Mouse (Mus musculus) embryonic facial prominence, embryonic 10.5 days (tissue): ENCODE measurements around the gene Fut2. TPM values are rescaled to one million over a fixed set of nuclear protein-coding genes. Genes with fewer than 3 reads are reported as not detected.
"Not testable (repeated sequence)": the region's sequence is repeated elsewhere in the genome, so short reads cannot be mapped to it uniquely, and the experiment has no call there.

Experiments used
- DNase-seq: peaks from one replicate; pipeline ENCODE4 v3.0.0-alpha.2; 2017; ENCODE audit warnings: low spot score
- H3K27ac ChIP-seq: fragments of 300-500 bp; sonication (generic); replicated peaks from 2 replicates; pipeline ENCODE4 v1.5.1; 2016; ENCODE audit warnings: mild to moderate bottlenecking
- H3K27me3 ChIP-seq: fragments of 300-500 bp; sonication (generic); replicated peaks from 2 replicates; pipeline ENCODE4 v1.6.1; 2016; ENCODE audit warnings: low read depth, mild to moderate bottlenecking; ENCODE audit not compliant: poor library complexity, severe bottlenecking
- H3K36me3 ChIP-seq: fragments of 300-500 bp; sonication (generic); replicated peaks from 2 replicates; pipeline ENCODE4 v1.6.1; 2016; ENCODE audit warnings: mild to moderate bottlenecking, moderate library complexity
- H3K4me1 ChIP-seq: fragments of 300-500 bp; sonication (generic); 2 replicates; pipeline ENCODE4 v1.6.1; 2016
- H3K4me3 ChIP-seq: fragments of 300-500 bp; sonication (generic); 2 replicates; pipeline ENCODE4 v1.5.1; 2016; ENCODE audit warnings: mild to moderate bottlenecking, moderate library complexity
- H3K9me3 ChIP-seq: fragments of 300-500 bp; sonication (generic); 2 replicates; pipeline ENCODE4 v1.6.1; 2016; ENCODE audit warnings: mild to moderate bottlenecking
- WGBS: fragments of 180-500 bp; shearing (Covaris S2); methylation state at CpG from one replicate; pipeline ENCODE4 v1.1.7; 2016; 5-methylcytosine and 5-hydroxymethylcytosine counted together
- polyA plus RNA-seq: library from polyadenylated mRNA; unstranded; fragments of >200 nt; fragmentation: Nextera tagmentation; extraction: Ambion mirVana; gene quantifications from 2 replicates; pipeline ENCODE4 v1.2.1, GENCODE M21; 2016

Gene Fut2
- polyA plus RNA-seq, 1 experiment from 2014 or later = 0.07 TPM

DNA sequence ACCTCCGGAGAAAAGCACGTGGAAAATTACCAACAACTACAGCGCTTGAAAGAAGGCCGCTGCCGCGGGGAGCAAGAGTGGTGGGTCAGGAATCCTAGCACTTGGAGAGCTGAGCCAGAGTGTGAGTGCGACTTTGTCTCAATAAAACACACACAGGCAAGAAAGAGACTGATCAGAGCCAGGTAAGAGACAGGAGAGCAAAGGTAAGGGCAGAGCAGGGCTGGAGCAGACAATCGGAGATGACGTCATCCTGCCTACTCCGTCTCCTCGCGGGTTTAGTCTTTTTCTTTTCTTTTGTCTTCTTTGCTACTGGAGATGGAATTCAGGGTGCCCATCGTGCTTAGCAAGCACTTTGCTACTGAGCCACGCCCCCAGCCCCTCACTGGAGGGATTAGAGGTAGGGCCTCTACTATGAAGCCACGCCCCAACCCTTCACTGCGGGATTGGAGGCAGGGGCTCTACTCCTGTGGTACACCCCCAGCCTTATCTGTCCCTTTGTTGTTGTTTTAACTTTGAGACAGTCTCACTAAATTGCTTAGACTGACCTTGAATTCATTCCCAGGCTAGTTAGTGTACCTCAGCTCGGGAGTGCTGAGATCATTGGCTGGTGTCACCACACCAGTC, 11.7 kb downstream of the Fut2 start:
- peak; percentile 45 for DNase-seq
- Histone ChIP-seq H3K27ac (peak overlapping the region; percentile 63), H3K36me3 (no peaks in the 10 kb centered on the region), H3K4me1 (peaks cover 20% of the 10 kb centered on the region), H3K27me3 (no peaks in the 10 kb centered on the region), H3K9me3 (peaks cover 5% of the 10 kb centered on the region; the same call in 1 of the 2 replicates), H3K4me3 (peak overlapping the region; percentile 41)
- whole genome bisulfite sequencing = 28% methylated on average over 17 of the region's 17 CpGs

DNA sequence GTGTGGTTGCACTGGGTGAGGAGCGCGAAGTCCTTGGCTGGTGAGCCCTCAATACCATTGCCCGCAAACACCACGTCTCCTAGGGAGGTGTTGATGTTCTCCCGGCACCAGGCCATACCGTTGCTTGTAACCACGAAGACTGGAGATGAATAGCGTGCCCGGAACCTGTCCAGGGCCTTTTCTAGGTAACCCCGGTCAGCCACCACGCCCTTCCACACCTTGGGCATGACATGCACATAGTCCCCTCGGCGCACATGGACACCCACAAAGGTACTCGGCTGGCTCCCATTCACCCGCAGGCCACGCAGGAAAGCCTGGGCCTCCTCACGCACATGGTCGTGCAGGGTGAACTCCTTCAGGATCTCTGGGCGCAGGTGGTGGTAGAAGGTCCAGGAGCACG, 15.7 kb downstream of the Fut2 start:
- not testable (repeated sequence) for H3K9me3 ChIP-seq, DNase-seq, H3K4me3 ChIP-seq, H3K4me1 ChIP-seq, H3K27me3 ChIP-seq, H3K36me3 ChIP-seq, H3K27ac ChIP-seq
- WGBS = 93% methylated on average over 20 of the region's 20 CpGs

DNA sequence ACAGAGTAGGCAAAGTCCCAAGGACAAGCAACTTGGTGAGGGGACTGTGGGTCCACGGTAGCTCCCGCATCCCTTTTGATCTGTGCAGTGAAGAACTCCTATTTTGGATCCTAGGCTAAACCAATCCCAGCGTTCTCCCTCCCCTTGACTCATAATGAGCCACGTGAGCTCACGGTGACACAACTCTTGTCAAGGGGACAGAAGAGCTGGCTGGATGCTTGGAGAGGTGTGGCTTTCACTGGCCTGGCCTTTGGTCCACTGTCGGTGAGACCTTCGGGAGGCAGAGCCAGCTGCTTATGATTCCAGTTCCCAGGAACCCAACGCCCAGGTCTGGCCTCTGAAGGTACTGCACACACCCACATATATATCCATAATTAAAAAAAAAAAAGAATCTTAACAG, 16.8 kb downstream of the Fut2 start:
- H3K9me3 ChIP-seq = no peaks in the 10 kb centered on the region
- no peak overlapping the region for H3K27ac ChIP-seq
- no peak overlapping the region for H3K4me3 ChIP-seq
- no peaks in the 10 kb centered on the region for H3K27me3 ChIP-seq
- H3K4me1 ChIP-seq = peaks cover 13% of the 10 kb centered on the region
- no peak for DNase-seq
- WGBS = 80% methylated on average over 8 of the region's 8 CpGs
- no peaks in the 10 kb centered on the region for H3K36me3 ChIP-seq

DNA sequence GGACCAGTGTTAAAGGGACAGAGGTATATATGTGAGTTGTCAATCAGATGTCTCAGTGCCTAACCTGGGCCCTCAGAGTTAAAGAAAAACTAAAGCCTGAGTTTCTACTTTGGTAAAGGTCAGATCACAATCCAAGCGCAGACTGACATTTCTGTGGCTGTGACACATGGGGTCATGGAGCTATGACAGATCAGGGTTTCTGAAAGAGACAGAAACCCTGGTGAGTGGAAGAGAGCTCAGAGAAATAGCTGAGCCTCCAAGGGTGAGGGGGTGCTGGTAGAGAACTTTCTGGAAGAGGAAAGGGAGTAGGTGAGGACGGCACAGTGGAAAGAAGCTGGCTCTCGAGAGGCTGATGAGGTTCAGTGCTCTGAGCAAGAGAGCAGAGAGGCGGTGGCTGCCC, 19.5 kb downstream of the Fut2 start:
- Histone ChIP-seq H3K27ac (no peak overlapping the region), H3K4me1 (peaks cover 32% of the 10 kb centered on the region), H3K36me3 (no peaks in the 10 kb centered on the region), H3K27me3 (peaks cover 1% of the 10 kb centered on the region; the same call in 1 of the 2 replicates), H3K9me3 (no peaks in the 10 kb centered on the region), H3K4me3 (no peak overlapping the region)
- 75% methylated on average over 4 of the region's 4 CpGs for WGBS
- no peak for DNase-seq

DNA sequence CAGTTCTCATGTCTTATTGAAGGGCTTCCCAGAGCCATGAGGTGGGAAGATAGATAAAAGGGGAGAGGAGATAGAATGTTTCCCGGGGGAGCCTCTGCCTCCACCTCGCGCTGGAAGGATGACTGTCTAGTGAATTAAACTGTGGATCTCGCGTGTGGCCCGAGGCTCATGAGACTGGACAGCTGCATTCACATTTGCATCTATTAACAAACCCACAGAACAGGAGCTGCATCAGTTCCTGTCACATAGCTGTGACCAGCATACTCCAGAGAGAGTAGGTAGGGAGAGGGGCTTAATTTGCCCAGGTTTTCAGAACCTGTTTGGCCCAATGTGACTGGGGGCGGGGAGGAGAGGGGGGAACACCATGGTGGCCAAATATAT, 20.6 kb downstream of the Fut2 start:
- DNase-seq = no peak
- peaks cover 43% of the 10 kb centered on the region for H3K4me1 ChIP-seq
- H3K36me3 ChIP-seq = no peaks in the 10 kb centered on the region
- WGBS = 92% methylated on average over 7 of the region's 7 CpGs
- H3K4me3 ChIP-seq = no peak overlapping the region
- H3K9me3 ChIP-seq = no peaks in the 10 kb centered on the region
- H3K27me3 ChIP-seq = peaks cover 12% of the 10 kb centered on the region
- no peak overlapping the region for H3K27ac ChIP-seq

DNA sequence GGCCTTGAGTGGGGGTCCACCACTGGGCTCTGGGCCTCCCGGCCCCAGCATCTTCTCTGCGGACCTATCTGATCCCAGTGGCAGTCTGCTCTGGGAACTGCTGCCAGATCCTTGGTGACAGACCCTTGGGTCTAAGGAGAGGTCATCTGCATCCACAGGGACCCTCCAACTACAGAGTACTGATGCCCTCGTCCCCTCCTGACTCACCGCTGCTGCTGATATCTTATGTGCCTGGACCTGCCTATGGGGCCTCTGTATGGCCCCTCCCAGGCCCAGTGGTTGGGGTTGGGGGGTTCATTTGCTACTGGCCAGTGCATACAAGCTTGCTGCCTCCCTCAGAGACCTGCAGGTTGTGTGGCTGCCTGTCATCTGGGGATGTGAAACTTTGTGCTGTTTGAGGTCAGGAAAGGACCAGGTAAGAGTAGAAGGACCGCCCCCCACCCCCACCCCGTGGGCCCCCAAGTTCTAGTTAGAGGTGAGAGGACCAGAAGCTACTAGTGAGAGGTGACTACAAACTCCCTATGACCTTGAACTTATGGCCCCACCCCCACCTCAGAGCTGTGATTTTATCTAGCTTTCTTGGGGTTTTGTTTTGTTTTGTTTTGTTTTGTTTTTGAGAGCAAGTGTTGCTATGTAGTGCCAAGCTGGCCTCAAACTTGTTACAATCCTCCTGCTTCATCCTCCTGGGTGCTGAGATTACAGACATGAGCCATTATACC, 21.2 kb downstream of the Fut2 start:
- no peak for DNase-seq
- H3K27me3 ChIP-seq = peaks cover 17% of the 10 kb centered on the region
- peak overlapping the region; percentile 66 for H3K4me3 ChIP-seq
- 71% methylated on average over 6 of the region's 6 CpGs for WGBS
- H3K36me3 ChIP-seq = no peaks in the 10 kb centered on the region
- H3K27ac ChIP-seq = peak overlapping the region; percentile 85
- no peaks in the 10 kb centered on the region for H3K9me3 ChIP-seq
- H3K4me1 ChIP-seq = peaks cover 47% of the 10 kb centered on the region

DNA sequence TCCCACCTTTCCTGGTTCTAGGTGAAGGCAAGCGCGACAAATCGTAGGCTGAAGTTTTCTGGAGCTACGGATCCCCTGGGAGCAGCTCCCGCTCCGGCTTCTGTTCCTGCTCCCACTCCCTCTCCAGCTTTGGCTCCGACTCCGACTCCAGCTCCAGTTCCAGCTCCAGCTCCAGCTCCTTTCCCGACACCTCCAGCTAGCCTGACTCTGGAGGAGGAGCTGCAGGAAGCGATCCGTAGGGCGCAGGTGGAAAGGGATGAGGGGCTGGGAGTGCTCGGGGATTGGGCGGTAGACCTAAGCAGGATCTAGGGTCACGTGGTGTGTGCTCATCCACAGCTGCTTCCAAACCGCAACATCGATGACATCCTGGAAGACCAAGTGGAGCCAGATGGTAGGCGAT, 22.0 kb downstream of the Fut2 start:
- peak overlapping the region; percentile 85 for H3K27ac ChIP-seq
- peak overlapping the region; percentile 66 for H3K4me3 ChIP-seq
- H3K4me1 ChIP-seq = peaks cover 54% of the 10 kb centered on the region
- no peaks in the 10 kb centered on the region for H3K9me3 ChIP-seq
- 3% methylated on average over 18 of the region's 18 CpGs for WGBS
- H3K36me3 ChIP-seq = no peaks in the 10 kb centered on the region
- peaks cover 26% of the 10 kb centered on the region for H3K27me3 ChIP-seq
- DNase-seq = peak; percentile 69

DNA sequence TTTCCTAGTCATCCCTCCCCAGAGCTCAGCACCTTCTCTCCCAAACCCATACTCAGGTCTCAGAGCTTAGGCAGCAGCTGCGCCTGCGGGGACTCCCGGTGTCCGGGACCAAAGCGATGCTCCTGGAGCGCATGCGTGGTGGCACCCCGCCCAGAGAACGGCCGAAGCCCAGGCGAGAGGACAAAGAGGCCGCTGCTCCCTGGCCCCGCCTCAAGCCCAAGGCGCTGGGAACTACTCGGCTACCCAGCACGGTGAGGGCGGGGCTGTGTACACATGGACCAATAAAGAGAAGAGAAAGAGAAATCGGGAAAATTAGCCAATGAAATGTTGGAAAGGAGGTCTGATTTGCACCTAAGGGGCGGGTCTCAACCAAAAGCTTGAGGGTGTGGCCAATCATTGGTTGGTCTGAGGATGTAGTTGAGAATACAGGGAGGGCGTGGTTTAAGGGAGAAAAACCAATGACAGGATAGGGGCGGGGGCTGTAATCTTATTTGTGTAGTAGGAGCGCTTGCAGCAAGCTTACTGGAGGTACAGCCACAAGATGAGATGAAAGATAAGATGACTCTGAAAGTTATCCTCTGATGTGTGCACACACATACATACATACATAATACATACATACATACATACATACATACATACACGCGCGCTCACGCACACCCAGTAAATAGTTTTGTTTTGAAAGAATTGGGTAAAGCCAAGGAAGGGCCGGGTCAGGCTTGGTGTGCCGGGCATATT, 22.6 kb downstream of the Fut2 start:
- H3K9me3 ChIP-seq = no peaks in the 10 kb centered on the region
- WGBS = under 1% methylated on average over 28 of the region's 28 CpGs
- peak; percentile 98 for DNase-seq
- H3K27ac ChIP-seq = peak overlapping the region; percentile 96
- peaks cover 26% of the 10 kb centered on the region for H3K27me3 ChIP-seq
- peaks cover 59% of the 10 kb centered on the region for H3K4me1 ChIP-seq
- H3K4me3 ChIP-seq = peak overlapping the region; percentile 66
- no peaks in the 10 kb centered on the region for H3K36me3 ChIP-seq

DNA sequence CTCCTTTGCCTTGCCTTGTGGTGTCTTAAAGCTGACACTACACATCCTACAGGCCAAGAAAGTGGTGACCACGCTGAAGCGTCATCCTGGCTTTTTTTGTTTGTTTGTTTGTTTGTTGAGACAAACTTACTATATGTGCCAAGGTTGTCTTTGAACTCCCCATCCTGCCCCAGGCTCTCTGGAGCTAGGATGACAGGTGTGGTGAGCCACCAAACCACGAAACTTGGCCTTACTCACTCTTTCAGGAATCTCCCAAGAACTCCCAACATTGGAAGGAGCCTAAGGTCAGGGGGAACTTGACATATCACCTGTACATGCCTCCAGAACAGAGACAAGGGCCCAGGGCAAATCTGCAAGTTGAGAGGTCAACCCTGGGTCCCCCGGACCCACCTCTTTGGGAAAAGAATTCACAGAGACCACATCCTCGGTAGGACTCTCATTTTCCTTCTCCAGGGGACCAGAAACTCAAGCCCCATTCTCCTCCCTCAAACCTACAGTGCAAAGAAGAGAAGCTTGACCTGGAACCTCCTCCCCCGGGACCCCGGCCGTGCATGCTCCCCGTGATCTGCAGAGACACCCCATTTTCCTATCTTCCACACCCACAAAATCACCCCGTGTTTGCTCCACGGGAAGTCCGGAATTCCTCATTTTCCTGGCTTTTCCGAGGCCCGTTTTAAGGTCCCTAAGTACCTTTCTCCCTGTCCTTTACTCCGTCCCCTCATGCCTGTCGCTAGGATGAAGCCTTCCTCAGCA, 23.5 kb downstream of the Fut2 start:
- Histone ChIP-seq H3K4me3 (peak overlapping the region; percentile 66), H3K36me3 (no peaks in the 10 kb centered on the region), H3K27ac (peak overlapping the region; percentile 96), H3K27me3 (peaks cover 26% of the 10 kb centered on the region), H3K9me3 (no peaks in the 10 kb centered on the region), H3K4me1 (peaks cover 68% of the 10 kb centered on the region)
- no peak for DNase-seq
- 36% methylated on average over 16 of the region's 16 CpGs for WGBS

DNA sequence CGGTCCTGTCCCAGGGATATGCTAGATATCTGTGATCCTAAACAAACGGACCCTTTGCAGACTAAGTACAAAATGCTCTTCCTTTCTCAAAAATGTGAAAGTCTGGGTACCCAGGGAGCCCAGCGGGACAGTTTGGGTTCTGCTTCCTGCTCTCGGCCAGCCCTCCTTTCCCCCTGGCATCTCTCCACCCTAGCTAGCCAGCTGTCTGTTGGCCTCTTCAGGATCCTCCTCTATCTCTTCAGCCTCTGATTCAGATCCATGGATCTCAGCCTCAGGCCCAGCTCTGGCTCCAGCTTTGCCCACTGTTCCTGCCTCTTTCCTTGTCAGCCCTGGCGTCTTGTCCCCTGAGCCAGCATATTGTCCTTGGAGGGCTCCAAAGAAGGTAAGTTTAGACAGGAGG, 24.1 kb downstream of the Fut2 start:
- DNase-seq = no peak
- no peaks in the 10 kb centered on the region for H3K9me3 ChIP-seq
- peak overlapping the region; percentile 96; the same call in 1 of the 2 replicates for H3K27ac ChIP-seq
- peaks cover 68% of the 10 kb centered on the region for H3K4me1 ChIP-seq
- H3K36me3 ChIP-seq = no peaks in the 10 kb centered on the region
- H3K27me3 ChIP-seq = peaks cover 26% of the 10 kb centered on the region
- 86% methylated on average over 5 of the region's 5 CpGs for WGBS
- peak overlapping the region; percentile 66 for H3K4me3 ChIP-seq

DNA sequence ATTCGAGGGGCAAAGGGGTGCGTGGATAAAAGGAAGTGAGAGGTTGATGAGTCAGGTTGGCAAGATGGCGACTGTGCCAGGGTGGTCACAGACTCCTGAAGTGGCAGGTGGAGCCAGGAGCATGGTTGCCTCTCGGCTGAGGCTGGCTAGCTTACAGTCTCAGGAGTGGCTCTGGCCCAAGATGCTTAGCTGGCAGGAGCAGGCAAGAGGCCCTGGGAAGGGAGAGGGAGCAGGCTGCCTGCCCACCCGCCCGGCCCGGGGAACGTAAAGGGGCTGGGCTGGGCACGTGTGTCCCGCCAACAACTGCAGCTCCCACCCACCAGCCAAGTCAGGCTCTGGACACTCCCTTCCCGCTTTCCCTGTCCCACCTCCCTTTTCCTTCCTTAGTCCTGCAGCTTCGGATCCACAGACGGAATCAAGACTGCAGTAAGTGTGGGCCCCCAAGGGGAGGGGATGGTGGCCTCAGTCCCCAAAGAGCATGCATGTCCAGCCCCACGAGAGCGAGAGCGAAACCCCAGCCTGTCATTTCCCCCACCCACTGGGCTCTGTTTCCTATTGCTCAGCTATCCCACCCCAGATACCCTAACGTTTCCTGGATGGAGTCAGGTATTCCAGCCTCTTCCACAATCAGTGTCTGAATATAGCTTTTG, 24.7 kb downstream of the Fut2 start:
- peak overlapping the region; percentile 40 for H3K27ac ChIP-seq
- H3K4me3 ChIP-seq = peak overlapping the region; percentile 21; the same call in 1 of the 2 replicates
- H3K36me3 ChIP-seq = peaks cover 4% of the 10 kb centered on the region
- peaks cover 26% of the 10 kb centered on the region for H3K27me3 ChIP-seq
- WGBS = 72% methylated on average over 17 of the region's 17 CpGs
- peaks cover 68% of the 10 kb centered on the region for H3K4me1 ChIP-seq
- H3K9me3 ChIP-seq = 0 out of 2 replicates have a peak, but pooled peaks cover 1% of the 10 kb centered on the region
- DNase-seq = no peak
